Mouse (Mus musculus) CD4-positive, CD25-positive, alpha-beta regulatory T cell, adult 2 months (primary cell): ENCODE results near the gene Astn2.

Experiments
- DNase-seq: peaks from one replicate; pipeline ENCODE4 v3.0.0-alpha.2; 2012; ENCODE audit warnings: low read depth, low spot score

Gene Astn2

DNA sequence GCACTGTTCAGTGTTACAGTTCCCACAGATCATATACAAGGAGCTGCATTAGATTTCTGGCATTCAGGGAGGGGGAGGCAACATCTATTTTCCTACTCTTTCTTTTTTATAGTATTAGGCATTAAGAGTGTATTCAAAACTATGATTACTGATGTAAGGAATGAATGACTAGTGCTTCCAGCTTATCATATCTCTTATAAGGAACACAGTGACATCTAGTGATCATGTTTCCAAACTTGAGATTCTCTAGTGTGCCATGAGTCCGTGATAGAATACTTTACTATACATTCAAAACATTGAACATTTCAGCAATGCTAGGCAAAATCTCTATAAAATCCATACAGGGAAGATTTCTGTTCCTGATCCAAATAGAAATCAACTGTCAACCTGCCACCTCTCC, 824.2 kb downstream of the Astn2 start:
- no peak for DNase-seq

DNA sequence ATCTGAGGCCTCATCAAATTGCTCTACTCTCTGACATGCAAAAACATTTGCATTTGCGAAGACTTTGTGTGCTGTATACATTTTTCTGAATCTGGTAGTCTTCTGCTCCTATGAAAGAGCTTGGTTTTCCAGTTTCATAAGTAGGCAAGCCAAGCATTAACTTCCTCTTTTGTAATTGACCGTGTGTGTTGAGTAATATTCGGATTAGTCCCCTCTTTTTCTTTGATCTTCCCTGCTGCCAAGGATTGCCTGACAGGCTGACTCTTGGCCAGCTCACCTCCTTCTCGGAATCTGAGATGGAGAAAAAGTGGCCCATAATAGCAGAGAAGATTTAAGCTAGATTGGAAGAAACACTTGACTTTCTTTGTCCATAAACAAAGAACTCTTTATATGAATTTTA, 838.9 kb downstream of the Astn2 start:
- DNase-seq: no peak

DNA sequence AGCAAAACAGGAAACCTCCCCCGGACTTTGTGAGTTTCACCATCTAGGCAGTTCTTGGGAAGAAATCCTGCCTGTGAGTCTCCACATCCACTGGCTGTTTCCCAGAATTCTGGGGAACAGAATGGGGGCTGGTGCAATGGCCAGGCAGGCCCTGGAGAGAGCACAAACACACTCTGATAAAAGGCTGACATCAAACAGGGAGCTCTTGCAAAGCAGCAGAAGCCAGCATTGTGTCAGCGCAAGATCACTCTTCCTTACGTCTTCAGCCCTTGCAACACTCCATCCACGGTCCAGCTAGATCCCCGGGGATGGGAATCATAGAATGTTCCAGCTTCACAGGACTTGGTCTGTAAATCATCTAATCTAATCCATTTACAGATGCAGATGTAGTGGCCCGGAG, 855.9 kb downstream of the Astn2 start:
- no peak for DNase-seq

DNA sequence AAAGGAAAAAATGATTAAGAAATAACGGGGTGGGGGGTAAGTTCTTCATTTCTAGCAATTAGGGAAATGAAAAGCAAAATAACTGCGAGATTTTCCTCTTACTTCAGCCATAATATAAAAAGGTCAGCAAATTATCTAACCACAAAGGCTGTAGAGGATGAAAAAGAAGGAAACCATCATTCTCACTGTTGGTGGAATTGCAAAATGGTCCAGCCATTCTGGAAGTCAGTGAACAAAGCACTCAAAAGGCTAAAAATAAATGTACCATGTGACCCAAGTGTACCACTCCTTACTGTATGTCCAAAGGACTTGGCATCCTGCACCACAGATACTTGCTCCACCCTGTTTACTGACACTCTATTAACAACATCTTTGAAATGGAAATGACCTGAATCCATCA, 858.8 kb downstream of the Astn2 start:
- DNase-seq: no peak

DNA sequence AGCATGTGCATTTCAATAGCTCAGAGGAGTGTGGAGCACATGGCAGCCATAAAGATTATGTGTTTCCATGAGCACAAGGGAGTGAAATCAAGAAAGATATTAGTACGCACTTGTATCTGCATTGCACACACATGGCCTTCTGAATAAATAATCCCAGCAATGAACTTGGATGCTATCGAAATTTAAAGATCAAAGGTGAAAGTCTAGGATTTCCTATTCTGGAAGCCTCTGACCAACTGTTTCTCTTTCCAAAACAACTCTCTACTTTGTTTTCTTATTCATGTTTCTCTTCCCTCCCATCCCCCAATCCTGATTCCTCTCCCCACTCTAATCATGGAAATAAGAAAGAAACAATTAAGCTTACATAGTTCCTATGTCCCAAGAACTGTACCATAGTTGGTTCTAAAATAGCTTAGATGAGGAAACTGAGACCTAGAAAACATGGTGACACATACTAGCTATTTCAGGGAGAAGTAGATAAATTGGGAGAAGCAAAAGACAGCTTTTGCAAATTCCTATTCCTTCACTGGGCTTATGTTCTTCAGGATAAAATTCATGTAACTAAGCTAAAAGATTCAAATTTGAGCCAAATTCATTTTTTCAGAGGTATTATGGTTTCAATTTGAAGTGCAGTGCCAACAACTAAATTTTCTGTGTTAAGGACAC, 872.2 kb downstream of the Astn2 start:
- DNase-seq: no peak

DNA sequence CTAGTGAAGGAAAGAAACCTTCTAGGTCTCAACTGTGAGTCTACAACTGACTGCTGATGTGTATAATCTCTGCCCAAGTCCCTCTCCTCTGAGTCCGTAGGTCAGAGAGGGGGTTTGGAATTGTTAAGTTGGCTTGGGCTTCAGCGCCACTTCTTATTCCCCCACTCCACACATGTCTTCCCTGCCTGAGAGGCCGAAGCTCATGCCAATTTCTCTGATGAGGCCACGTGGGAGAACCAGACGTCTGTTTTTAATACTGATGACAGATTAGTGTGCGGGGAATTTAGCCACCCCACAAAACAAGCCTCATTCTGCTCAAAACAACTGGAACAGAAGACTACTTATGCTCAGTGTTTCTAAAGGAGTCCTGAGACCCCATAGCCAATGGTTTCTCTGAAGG, 872.8 kb downstream of the Astn2 start:
- no peak for DNase-seq

DNA sequence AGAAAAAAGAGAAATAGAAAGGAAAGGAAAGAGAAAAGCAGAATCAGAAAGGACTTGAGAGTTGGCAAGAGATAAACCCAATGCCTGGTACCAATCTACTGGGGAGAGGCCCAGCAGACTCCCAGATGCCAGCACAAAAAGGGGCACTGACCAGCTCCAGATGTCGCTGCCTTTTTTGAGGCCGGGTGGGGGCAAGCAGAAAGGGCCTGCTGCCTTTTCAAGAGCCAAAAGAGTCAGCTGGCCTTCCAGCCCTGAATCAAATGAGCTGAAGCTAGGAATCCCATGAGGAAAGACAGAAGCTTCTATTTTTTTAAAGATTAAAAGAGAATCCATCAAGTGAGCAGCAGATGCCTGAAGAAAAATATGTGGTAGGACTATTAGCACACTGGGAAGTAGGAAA, 873.5 kb downstream of the Astn2 start:
- no peak for DNase-seq

DNA sequence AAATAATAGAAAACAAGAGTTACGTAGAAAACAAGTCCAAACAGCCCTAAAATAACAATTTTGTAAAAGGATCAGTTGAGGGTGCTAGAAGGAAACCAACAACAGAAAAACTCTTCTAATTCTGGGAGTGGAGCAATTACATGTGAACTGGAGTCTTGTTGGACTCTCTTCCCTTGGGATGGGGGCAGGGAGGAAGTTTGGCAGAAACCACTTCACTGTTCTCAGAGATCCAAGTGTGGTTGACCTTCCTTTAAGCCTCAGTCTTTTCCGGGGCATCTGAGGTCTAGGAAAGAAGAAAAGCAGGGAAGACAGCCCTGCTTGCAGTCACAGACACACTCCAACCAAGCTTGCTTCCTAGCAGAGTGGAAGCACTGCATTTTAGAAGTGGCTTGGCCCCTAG, 896.3 kb downstream of the Astn2 start:
- no peak for DNase-seq

DNA sequence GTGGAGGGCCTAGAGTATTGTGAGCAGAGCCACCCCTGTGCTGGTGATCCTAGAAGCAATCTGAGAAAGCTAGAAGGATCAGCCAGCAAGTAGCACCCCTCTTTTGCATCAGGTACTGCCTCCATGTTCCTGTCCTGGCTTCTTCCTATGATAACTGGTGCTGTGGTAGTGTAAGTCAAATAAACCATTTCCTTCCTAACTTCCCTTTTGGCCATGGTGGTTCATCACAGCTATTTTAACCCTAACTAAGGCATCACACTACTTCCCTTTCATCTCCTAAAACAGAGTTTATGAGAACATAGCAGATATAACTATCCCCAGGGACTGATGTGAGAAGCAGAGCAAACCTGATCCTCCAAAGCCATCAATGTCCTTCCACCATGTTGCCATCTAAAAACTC, 897.5 kb downstream of the Astn2 start:
- DNase-seq: no peak

DNA sequence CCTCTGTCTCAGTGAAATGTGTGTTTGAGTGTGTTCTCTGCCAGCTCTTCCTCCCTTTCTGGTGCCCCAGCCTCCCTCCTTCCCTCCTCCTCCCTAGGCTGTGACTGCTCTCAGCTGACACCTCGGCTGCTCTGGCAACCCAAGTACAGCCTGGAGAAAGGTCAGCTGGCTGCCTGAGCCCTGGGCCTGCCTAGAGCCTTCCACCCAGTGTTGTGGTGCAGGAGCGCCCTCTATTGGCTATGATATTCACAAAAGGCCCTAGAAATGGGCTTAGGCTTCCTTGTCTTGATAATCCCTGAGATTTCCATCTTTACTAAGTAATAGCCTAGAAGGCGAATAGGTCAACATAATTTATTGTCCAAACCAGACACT, 908.0 kb downstream of the Astn2 start:
- no peak for DNase-seq

DNA sequence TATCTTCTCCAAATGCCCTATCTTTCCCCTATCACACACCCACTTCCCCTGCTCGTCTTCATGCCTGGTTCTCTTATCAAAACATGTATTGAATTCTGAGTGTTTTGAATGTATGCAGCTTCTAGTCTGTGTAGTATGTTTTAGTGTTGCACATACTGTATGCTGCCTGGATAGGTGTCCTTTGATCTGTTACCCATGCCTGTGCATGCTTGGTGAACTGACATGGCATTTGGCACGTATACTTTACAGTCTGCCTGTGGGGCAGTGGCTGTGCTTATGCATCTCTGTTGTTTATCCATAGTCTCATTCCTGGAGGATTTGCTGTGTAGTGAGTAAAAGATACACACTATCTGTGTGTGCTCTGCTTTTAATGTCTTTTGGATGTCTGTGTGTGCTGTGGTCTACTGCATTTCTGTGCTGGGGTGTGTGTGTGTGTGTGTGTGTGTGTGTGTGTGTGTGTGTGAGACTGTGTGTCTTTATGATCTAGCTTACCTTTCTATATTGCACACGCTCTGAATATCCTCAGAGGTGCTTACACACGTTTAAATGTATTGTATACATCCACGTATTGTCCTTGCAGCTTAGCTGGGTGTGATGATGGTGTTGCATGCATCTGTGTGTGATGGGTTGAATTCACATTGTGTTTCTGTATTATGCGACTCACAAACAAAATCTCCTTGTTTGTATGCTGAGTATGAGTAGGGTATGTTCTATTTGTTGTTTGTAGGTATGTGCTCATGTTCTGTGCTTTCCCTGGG, 908.5 kb downstream of the Astn2 start:
- DNase-seq: no peak

DNA sequence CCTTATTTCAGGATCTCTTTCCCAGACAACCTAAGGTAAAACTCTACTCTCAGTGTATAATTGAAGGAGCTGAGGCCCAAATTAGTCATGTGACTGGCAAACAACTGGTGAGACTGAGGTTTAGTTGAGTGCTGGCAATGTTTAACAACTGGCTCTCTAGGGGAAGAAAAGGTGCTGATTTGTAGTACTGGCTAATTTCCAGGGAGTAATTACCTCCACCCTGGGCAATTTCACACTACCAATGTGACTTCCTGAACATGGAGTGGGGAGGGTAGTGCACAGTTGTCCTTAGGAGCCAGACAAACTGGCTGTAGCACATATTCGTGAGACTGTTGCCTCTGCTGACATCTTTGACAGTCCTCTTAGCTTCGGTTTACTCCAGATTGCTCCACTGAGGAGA, 912.9 kb downstream of the Astn2 start:
- DNase-seq: no peak

DNA sequence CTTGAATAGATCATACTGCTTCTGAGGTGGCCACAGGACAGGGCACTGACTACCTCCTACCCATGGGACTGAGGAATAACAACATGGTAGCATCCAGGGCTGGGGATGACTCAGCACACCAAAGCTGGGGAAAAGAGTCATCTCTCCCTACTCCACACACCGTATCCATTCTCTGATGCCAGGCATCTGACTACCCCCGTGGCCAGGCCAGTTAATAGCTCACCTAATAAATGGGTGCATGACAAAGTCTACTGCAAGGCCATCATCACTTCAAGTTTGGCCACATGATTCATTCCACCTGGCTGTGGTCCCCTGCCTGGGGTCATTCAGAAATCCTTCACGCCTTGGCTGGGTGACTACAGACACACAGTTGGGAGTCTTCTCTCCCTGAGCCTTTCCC, 914.7 kb downstream of the Astn2 start:
- DNase-seq: no peak

DNA sequence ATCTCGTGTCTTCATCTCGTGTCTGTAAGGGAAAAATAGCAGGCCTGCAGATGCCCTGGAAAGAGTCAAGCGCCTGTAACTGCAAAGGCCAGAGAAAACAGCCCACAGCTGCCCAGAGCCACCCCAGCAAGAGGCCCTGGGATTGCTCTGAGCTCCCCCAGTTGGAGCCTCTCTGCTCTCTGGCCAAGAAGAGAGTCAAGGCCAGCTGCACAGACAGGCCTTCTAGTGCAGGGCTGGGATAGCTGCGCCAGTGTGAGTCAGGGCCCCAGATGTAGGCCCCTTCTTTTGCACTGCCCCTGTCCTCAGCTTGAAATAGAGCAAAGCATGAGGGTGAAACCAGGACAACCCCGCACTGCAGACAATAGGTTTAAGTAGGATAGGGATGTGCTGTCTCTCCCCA, 922.8 kb downstream of the Astn2 start:
- DNase-seq: no peak

DNA sequence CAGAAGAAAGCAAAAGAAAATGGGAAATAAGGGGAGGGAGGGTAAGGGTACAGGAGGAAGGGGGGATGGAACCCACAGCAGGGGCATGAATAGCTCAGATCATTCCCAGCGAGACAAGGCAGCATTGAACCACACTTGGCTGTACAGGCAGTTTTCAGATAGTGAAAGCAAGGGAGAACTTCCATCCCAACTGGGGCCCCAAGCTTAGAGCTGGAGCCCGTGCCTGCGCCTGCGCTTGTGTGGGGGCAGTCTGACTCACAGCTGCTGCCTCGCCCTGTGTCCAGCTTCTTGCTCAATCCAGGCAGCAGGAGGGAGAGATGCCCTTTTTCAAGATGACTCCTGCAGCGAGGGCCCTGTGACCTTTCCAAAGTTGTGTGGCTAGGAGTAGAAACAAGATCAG, 927.3 kb downstream of the Astn2 start:
- no peak for DNase-seq

DNA sequence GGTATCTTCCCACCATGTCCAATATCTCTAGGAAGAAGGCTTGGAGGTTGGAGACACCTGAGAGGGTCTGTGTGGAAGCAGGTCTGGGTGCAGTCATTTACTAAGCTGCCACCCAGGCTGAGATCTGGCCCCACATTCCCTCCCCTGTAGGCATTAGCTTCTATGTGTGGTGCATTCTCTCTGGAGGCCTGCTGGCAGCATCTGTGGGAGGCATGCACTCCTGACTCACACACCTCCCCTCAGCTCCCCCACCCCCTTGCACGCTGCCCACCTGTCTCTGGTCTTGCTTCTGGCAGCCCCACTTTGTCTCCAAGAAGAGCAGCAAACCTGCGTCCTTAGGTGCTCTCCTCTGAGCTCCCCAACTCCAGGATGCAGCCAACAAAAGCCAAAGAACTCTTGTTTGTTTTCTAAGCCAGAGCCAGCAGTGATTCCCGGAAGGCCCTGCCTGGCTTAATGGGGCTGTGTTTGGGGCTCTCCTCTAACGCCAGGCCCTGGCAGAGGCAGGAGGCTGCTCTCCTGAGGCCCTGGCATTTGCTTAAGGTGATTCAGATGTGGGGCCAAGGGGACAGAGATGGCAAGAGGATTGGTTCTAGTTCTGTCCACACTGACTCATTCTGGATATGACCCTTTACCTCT, 928.4 kb downstream of the Astn2 start:
- no peak for DNase-seq

DNA sequence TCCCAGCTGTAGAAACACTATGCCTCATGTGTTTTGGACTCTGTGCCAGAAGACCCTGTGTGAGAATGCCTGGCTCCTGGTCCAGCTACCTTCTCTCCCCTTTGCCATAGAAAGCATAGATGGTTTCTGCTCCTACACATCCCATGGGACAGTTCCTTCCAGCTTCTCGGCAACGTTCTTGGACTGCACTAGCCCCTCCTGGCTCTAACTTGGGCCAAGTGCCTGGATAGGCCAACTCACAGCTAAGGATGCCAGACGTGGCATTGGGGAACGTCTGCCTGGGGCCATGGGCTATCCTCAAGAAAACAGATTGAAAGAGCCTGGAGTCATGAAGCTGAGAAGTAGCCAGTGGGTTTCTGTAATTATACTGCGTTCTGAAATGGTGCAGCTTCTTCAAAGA, 931.3 kb downstream of the Astn2 start:
- no peak for DNase-seq

DNA sequence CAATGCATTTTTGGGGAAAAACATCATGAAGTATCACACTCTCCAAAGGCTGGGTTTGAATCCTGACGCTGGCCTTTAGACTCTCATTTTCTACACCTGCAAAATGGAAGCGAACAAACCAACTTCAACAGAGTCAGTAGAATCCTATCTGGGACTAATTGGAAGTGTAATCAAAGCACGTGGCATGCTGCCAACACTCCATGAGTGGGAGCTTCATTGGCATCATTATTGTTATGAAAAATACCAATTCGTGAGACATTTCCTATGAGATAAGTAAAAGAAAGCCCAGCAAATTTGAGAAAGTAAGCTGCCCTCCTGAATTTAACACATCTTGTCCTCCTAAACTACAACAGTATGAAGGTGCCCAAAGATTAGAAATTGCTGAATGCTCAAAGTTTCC, 955.2 kb downstream of the Astn2 start:
- DNase-seq: no peak

DNA sequence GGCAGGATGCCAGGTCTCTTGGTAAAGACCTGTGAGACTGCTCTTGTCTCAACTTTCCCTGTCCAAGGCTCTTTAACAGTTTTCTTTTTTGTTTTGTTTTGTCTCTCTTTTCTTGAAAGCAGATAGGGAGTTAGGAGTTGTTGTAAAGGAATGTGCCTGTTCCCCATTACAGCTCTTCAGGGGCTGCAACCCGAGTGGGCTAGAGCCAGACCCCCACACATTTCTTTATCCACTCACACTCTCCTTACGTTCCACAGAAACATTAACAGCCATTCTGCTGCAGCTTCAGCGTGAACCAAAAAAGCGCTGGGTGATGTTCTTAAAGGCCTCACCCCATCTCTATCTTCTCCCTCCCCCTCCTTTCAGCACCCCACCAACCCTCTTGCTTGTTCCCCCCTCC, 962.7 kb downstream of the Astn2 start:
- DNase-seq: no peak

DNA sequence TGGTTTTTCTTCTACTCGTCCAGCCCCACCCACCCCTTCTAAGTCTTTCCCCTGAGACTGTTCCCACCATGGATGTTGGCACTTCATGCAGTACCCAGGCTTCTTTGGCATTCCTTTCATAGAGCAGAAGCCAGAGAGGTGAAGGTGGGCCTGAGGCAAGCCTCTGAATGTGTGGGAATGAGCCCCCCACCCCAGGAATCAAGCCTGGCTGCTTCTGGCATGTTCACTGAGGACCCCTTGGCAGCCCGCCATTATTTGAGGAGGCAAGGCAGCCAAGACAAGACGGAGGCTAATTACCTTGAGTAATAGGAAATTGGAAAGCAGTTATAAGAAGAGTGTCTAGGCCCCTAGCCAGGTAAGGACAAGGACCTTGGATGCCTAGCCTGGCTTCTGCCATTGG, 973.6 kb downstream of the Astn2 start:
- DNase-seq: no peak

DNA sequence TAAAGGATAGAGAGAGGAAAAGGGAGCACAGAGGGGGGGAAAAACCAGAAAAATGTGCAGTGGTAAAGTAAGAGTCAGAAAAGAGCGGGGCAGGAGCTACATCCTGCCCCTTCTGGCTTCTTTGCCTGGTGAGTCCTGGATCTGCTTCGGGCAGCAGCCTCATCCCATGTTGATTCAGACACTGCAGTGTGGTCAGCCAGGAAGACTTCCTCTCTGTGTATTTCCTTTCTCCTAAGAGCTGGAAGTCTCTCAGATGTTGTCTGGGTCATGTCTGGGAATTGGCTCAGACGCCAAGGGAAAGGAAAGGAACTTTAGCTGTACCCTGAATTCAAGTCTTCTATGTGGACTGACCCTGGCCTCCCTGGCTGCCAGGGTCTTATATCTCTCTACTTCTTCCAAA, 976.9 kb downstream of the Astn2 start:
- DNase-seq: no peak

DNA sequence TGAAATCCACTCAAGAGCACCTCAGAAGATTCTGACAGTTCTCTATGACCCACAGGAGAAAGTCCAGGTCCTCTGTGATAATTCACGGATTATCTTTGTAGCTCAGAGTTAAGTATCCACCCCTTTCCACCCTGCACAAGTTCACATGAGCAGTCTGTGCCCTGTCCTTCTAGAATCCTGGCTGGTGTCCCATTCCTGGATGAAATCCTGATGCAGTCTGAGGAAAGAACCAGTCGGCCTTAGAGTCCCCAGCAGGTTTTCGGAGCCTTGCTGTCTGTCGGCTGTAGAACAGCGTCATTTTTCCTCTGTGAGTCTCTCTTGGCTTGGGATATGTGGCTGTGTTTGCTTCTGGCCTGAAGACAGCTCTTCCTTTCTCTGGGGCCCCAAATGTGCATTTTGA, 978.0 kb downstream of the Astn2 start:
- no peak for DNase-seq

DNA sequence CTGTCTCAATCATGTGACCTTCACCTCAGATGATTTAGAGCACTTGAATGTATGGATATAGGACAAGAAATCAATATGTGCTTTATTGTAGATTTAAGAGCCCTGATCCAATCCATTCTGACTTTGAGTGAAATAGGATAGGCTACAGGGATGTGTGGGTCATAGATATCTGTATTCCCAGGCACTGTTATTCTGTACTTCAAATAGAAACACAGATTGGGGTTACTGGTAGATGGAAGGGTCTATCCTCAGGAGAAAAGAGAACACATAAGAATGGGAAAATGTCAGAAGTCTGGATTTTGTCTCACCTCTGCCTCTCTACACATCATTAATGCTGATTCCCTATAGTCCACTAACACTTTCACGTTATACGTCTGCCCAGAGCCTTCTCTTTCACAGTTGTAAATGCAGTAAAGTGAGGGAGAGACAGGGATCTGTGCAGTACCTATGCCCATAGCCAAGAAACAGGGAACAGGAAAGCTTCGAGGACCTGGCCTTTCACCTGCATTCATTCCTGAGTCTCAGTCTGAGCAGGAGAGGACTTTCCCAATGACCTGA, 981.3 kb downstream of the Astn2 start:
- no peak for DNase-seq
